Mouse (Mus musculus): ENCODE measurements around the gene Gm21637.
"Not testable (repeated sequence)": the region's sequence is repeated elsewhere in the genome, so short reads cannot be mapped to it uniquely, and the experiment has no call there.

The Gm21637 gene

DNA sequence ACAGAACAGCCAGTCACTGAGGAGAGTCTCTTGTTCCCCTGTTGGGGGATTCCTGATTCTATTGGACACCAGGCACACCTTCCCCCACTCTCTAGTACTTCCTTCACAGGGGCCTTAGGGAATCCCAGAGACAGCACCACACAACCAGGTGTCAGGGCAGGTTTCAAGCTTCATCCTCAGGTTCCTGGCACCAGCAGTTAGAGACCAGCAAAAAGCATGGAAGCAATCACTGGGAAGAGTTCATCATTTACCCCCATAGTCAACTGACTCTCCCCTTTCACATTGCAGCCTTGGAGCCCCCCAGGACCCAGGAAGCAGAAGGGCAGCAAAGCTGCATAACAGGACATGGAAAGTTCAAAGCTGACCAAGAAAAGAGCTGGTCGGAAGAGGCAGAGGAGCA lies at the start of gene Gm21637:
TSS of gene Gm21637 (plus strand) at position 301 of the 400 bp plus-strand sequence.
- not testable (repeated sequence) for ATAC-seq (ENCODE audit: insufficient number of reproducible peaks, low FRiP score, low TSS enrichment)
